Mouse (Mus musculus): ENCODE data around the gene Nat10. TPM values are rescaled to one million over a fixed set of nuclear protein-coding genes. Genes with fewer than 3 reads are reported as not detected.

Nat10 gene
- polyA plus RNA-seq, 1 experiment = 70.1 TPM

DNA sequence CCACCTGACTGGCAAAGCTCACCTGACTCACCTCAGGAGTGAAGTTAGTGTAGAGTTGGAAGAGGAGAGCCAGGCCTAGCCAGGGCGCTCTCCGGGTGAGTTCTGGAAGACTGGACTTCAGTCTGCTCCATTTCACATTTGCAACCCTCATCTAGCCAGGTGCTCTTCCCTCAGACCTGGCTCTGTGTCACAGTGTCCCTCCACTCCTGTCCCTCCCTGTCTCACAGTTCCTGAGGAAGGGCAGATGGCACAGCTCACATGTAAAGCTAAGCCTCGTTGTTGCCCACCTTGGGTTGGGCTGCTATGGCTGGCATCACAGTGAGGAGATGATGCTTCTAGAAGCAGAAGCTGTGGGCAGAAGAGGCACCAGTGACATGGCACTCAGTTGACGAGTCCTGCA lies 55.2 kb downstream of the Nat10 start:
- DNase-seq = no peak
- H3K4me1 ChIP-seq (replicated peaks; ENCODE audit: control insufficient read depth, insufficient read depth, low read length) = peaks cover 24% of the 10 kb centered on the region
- H3K27me3 ChIP-seq (ENCODE audit: control insufficient read depth, insufficient read depth, low read length) = no peaks in the 10 kb centered on the region
- no peak for TF ChIP-seq POLR2A (IDR thresholded peaks at IDR 0.05; ENCODE audit: control insufficient read depth, extremely low read depth, insufficient read depth, low read length, poor library complexity)
- no peak for TF ChIP-seq CTCF (IDR thresholded peaks at IDR 0.05; ENCODE audit: borderline replicate concordance, control insufficient read depth, extremely low read depth, insufficient read depth, low read length, poor library complexity)
- H3K36me3 ChIP-seq (ENCODE audit: control insufficient read depth, insufficient read depth, low read length) = peaks cover 73% of the 10 kb centered on the region
- WGBS = 94% methylated on average over 4 of the region's 4 CpGs
- no peak overlapping the region for H3K4me3 ChIP-seq (ENCODE audit: control insufficient read depth, insufficient read depth, low read length)
- no peak overlapping the region for H3K27ac ChIP-seq (ENCODE audit: control insufficient read depth, insufficient read depth, low read length)

GRCm38 (mm10) chr2:103703865-103704264 lies 57.2 kb downstream of the Nat10 start:
- Histone ChIP-seq H3K36me3 (ENCODE audit: control insufficient read depth, insufficient read depth, low read length) (peaks cover 54% of the 10 kb centered on the region), H3K27ac (ENCODE audit: control insufficient read depth, insufficient read depth, low read length) (no peak overlapping the region; the same call in 1 of the 2 replicates), H3K4me1 (replicated peaks; ENCODE audit: control insufficient read depth, insufficient read depth, low read length) (peaks cover 24% of the 10 kb centered on the region), H3K27me3 (ENCODE audit: control insufficient read depth, insufficient read depth, low read length) (no peaks in the 10 kb centered on the region), H3K4me3 (ENCODE audit: control insufficient read depth, insufficient read depth, low read length) (no peak overlapping the region)
- DNase-seq = no peak
- no peak for TF ChIP-seq POLR2A (IDR thresholded peaks at IDR 0.05; ENCODE audit: control insufficient read depth, extremely low read depth, insufficient read depth, low read length, poor library complexity)
- no peak for TF ChIP-seq CTCF (IDR thresholded peaks at IDR 0.05; ENCODE audit: borderline replicate concordance, control insufficient read depth, extremely low read depth, insufficient read depth, low read length, poor library complexity)
- WGBS = 62% methylated on average over 4 of the region's 4 CpGs

GRCm38 (mm10) chr2:103703336-103703735 lies 57.7 kb downstream of the Nat10 start:
- H3K27ac ChIP-seq (ENCODE audit: control insufficient read depth, insufficient read depth, low read length) = peak overlapping the region; percentile 68
- peaks cover 49% of the 10 kb centered on the region for H3K36me3 ChIP-seq (ENCODE audit: control insufficient read depth, insufficient read depth, low read length)
- peak; percentile 38 for DNase-seq
- no peak overlapping the region for H3K4me3 ChIP-seq (ENCODE audit: control insufficient read depth, insufficient read depth, low read length)
- H3K4me1 ChIP-seq (replicated peaks; ENCODE audit: control insufficient read depth, insufficient read depth, low read length) = peaks cover 24% of the 10 kb centered on the region
- WGBS = 22% methylated on average over 10 of the region's 10 CpGs
- no peaks in the 10 kb centered on the region for H3K27me3 ChIP-seq (ENCODE audit: control insufficient read depth, insufficient read depth, low read length)
- TF ChIP-seq POLR2A (IDR thresholded peaks at IDR 0.05; ENCODE audit: control insufficient read depth, extremely low read depth, insufficient read depth, low read length, poor library complexity) = no peak
- no peak for TF ChIP-seq CTCF (IDR thresholded peaks at IDR 0.05; ENCODE audit: borderline replicate concordance, control insufficient read depth, extremely low read depth, insufficient read depth, low read length, poor library complexity)

- DNase-seq = peak; percentile 51
- Histone ChIP-seq H3K36me3 (ENCODE audit: control insufficient read depth, insufficient read depth, low read length) (peaks cover 28% of the 10 kb centered on the region), H3K4me3 (ENCODE audit: control insufficient read depth, insufficient read depth, low read length) (no peak overlapping the region), H3K4me1 (replicated peaks; ENCODE audit: control insufficient read depth, insufficient read depth, low read length) (peaks cover 20% of the 10 kb centered on the region), H3K27me3 (ENCODE audit: control insufficient read depth, insufficient read depth, low read length) (no peaks in the 10 kb centered on the region), H3K27ac (ENCODE audit: control insufficient read depth, insufficient read depth, low read length) (no peak overlapping the region)
- no peak for TF ChIP-seq POLR2A (IDR thresholded peaks at IDR 0.05; ENCODE audit: control insufficient read depth, extremely low read depth, insufficient read depth, low read length, poor library complexity)
- 0 out of 2 replicates have a peak, but pooled peaks have one; percentile 52 for TF ChIP-seq CTCF (IDR thresholded peaks at IDR 0.05; ENCODE audit: borderline replicate concordance, control insufficient read depth, extremely low read depth, insufficient read depth, low read length, poor library complexity)
- WGBS = 94% methylated on average over 12 of the region's 12 CpGs
Observed at GRCm38 (mm10) chr2:103700514-103700913, 60.6 kb downstream of the Nat10 start.

GRCm38 (mm10) chr2:103696177-103696576 lies 64.9 kb downstream of the Nat10 start:
- Histone ChIP-seq H3K4me1 (replicated peaks; ENCODE audit: control insufficient read depth, insufficient read depth, low read length) (0 out of 2 replicates have a peak, but pooled peaks cover 4% of the 10 kb centered on the region), H3K27ac (ENCODE audit: control insufficient read depth, insufficient read depth, low read length) (no peak overlapping the region), H3K36me3 (ENCODE audit: control insufficient read depth, insufficient read depth, low read length) (peaks cover 2% of the 10 kb centered on the region; the same call in 1 of the 2 replicates), H3K4me3 (ENCODE audit: control insufficient read depth, insufficient read depth, low read length) (no peak overlapping the region), H3K27me3 (ENCODE audit: control insufficient read depth, insufficient read depth, low read length) (no peaks in the 10 kb centered on the region)
- DNase-seq = no peak
- WGBS = 92% methylated on average over 3 of the region's 3 CpGs
- no peak for TF ChIP-seq CTCF (IDR thresholded peaks at IDR 0.05; ENCODE audit: borderline replicate concordance, control insufficient read depth, extremely low read depth, insufficient read depth, low read length, poor library complexity)

DNA sequence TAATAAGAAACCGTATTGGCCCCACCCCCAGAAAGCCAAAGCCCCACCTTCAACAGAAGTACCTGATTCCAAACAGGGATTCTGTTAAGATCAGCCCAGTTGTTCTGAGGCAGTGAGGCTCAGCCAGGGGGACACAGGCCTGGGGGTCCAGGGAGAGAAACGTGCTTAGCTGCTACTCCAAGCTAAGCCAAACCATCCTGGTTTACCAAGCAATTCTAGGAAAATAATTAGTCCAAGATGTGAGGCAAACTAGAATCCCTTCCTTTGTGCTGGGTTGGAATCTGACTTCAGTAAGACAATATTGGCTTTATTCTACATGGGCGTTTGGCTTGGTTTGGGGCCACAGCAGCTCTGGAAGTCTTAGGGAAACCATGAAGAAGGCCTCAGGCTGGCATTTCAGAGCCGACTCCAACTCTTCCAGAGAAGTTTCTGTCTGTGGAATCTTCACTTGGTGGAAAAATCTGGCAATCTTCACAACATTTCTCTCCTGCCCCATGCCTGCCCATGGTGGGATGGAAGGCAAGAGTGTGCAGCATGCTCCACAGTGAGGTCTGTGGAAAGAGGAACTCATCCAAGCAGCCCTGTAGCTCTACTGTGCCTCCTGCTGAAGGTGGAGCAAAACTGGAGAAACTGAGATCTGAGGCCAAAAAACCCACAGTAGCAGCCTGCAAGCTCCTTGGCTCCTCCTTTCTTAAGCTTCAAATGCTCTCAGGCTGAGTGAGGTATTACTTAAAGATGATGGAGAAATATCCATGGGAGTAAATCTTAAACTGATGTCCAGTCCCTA lies 66.1 kb downstream of the Nat10 start:
- peaks cover 13% of the 10 kb centered on the region for H3K4me1 ChIP-seq (replicated peaks; ENCODE audit: control insufficient read depth, insufficient read depth, low read length)
- H3K27me3 ChIP-seq (ENCODE audit: control insufficient read depth, insufficient read depth, low read length) = no peaks in the 10 kb centered on the region
- H3K4me3 ChIP-seq (ENCODE audit: control insufficient read depth, insufficient read depth, low read length) = no peak overlapping the region
- no peaks in the 10 kb centered on the region for H3K36me3 ChIP-seq (ENCODE audit: control insufficient read depth, insufficient read depth, low read length)
- 91% methylated on average over 4 of the region's 4 CpGs for WGBS
- no peak overlapping the region for H3K27ac ChIP-seq (ENCODE audit: control insufficient read depth, insufficient read depth, low read length)
- TF ChIP-seq POLR2A (IDR thresholded peaks at IDR 0.05; ENCODE audit: control insufficient read depth, extremely low read depth, insufficient read depth, low read length, poor library complexity) (no peak), CTCF (IDR thresholded peaks at IDR 0.05; ENCODE audit: borderline replicate concordance, control insufficient read depth, extremely low read depth, insufficient read depth, low read length, poor library complexity) (no peak)
- DNase-seq = no peak

Measured in thymus, adult 2 months (tissue).